Mouse (Mus musculus) layer of hippocampus, postnatal 10 days (tissue): ENCODE measurements around the gene Tbl1xr1. TPM values are rescaled to one million over a fixed set of nuclear protein-coding genes. Genes with fewer than 3 reads are reported as not detected.
A peak's percentile ranks its signal among the peaks of the same experiment; 100 is the strongest.

Experiments used
- DNase-seq, 2 experiments: peaks; one replicate each; pipeline ENCODE4 v3.0.0; 2021; ENCODE audit warnings: low spot score in 2 of 2
- total RNA-seq, 2 experiments: library from RNA; stranded (reverse); gene quantifications; 2 replicates each; pipeline ENCODE4 v1.2.3; 2021

Tbl1xr1 gene
- total RNA-seq, 2 experiments from 2014 or later = 103 to 111 TPM

- no peak for DNase-seq
Measured at GRCm38 (mm10) chr3:22141984-22142719, 65.7 kb downstream of the Tbl1xr1 start.

GRCm38 (mm10) chr3:22142846-22143641, 66.6 kb downstream of the Tbl1xr1 start:
- peak; percentile 19 to 31 for DNase-seq

DNA sequence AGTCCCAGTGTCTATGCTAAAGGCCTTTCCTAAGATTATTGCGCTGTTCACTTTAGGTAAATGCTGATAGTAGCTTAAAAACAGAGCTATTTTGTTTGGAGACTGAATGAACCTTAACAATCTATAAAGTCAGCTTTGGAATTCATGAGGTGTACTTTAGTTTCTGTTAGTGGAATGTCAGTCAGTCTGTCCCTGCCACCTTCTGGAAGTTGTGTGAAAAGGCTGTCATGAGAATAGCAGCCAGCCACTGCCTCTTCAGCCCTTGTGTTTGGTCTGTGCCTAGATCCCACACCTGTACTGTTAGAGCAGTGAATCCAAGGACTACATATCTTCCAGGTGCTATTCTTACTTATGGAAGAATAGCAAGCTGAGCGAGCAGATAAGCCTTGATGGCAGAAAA, 67.8 kb downstream of the Tbl1xr1 start:
- no peak for DNase-seq

- no peak for DNase-seq
Measured at GRCm38 (mm10) chr3:22147433-22147927, 71.0 kb downstream of the Tbl1xr1 start.

DNA sequence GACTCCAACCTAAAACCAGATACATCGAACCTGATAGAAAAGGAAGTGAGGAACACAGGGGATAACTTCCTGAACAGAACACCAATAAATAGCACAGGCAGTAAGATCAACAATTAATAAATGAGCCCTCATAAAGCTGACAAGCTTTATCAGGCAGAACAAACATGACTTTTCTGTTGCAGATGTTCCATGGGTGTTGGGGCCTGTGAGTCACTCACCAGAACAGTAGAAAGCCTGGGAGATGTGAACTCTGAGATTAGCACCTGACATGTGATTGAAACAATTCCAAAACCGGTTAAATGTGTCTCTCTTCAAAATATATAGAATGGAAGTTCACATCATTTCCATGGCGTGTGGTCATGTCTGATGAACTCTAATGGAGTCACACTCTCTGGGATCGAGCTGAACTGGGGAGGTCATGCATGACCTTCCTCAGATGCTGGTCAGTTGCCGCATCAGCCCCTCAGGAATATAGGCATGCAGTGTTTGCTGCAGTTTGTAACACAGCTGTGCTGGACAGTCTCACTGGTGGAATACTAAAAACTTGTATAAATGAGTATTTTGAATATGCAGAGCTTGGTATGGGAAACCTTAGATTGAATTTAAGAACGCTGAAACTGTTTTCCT, 72.0 kb downstream of the Tbl1xr1 start:
- DNase-seq = no peak

- no peak for DNase-seq
Measured at GRCm38 (mm10) chr3:22150872-22151530, 74.5 kb downstream of the Tbl1xr1 start.

- DNase-seq = no peak
Measured at GRCm38 (mm10) chr3:22152773-22153172, 76.3 kb downstream of the Tbl1xr1 start.

DNA sequence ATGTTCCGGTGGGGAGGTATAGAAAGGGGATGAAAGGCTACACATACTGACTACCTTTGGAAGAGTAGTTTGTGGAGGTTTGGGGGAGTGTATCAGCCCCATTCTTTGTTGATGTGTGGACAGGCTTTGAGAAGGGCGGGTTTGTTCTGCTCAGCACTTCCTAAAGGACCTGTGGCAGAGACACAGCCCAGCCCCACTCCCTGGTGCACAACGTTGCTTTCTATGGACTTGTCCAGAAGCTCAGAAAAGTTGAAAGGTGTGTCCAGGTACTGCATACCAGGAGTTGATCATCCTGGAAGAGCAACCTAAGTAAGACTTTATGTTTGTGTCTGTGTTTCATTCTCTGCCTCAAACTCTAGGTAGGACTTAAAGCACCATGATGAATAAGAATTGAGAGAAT, 78.1 kb downstream of the Tbl1xr1 start:
- no peak for DNase-seq

DNA sequence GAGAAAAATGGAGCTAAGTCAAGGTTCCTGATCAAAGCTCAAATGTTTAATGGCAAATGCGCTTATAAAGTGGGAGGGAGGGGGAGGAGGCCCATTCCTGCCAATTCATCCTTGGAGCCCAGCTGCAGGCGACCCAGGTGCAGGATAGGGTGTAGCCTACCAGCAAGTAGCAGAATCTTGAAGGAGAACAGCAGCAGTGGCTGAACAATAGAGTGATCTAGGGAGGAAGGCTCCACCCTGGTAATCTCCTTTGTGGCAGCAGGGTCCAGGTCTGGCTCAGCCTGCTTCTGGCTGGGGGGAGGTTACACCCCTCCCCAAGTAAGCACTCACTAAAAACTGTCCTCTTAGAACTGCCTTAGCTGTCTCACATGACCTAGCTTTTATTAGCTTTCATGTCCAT, 79.9 kb downstream of the Tbl1xr1 start:
- no peak for DNase-seq

DNA sequence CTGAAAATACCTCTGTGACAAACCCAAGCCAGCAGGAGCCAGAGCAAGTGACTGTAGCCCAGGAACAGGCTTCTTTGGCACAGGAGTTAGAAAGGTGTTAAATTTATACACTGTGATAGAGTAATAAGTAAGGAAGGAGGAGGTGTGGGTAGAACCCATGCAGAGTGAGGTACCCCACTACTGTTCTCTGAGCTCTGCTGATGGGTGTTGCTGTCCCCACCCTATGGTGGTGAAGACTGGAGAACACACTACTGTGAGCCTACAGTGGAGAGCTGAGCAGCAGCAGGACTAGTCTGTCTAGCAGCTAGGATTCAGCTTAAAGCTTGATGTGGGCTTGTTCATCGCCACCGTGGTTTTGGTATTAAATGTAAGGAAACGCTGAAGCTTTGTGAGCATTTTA, 86.5 kb downstream of the Tbl1xr1 start:
- DNase-seq = no peak

DNA sequence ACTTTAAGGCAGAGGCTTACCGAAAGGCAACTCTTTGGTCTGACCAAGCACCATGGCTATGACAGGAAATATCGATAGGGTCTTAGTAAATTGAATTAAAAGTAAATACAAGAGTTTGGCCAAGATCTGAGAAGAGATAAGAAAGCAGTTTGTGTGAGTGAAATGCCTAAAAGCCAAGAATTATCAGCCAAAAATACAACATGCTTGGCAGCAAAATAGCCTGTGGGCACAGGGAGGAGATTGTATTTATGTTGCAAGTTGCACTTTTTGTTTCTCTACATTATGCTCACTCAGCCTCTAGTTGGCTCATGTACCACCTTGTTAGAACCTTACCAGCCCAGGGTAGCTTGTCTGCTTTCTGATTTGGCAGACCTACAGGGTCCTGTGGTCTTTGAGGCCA, 91.4 kb downstream of the Tbl1xr1 start:
- DNase-seq = no peak

DNA sequence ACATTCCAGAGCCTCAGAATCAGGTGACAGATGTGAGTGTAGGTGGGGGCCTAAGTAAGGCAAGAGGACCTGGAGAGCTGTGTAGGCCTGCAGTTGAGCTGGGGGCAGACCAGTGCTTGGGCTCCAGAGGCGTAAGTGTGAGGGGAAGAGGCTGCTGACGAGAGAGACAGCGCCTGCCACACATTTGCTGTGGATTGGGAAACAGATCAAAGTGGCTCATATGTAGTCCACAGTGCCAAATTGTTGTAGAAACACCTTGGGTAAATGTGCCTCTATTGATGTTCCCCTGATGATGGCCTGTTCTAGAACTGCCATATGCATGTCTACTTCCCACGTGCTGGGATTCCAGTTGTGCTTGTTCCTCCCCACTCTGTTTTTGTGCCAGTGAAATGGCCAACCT, 92.0 kb downstream of the Tbl1xr1 start:
- no peak for DNase-seq

- no peak for DNase-seq
Measured at GRCm38 (mm10) chr3:22171526-22171925, 95.1 kb downstream of the Tbl1xr1 start.

GRCm38 (mm10) chr3:22172410-22172809, 96.0 kb downstream of the Tbl1xr1 start:
- DNase-seq = no peak

GRCm38 (mm10) chr3:22173171-22173570, 96.7 kb downstream of the Tbl1xr1 start:
- no peak for DNase-seq

DNA sequence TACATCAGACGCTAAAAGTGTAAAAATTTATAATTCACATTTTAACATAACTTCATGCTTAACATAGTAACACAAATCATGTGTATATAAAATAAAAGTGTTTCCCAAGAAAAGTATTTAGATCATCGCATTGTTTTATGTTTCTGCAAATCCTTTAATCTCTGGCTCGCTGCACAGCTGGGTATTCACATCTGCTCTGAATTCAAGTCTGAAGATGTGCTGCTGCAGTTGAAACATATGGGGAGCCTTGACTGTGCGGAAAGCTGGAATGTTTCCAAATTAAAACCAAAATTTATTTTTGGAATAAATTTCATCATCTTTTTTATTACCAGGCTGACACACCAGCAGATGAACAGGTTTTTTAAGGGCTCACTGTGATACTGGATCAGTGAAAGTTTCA, 97.8 kb downstream of the Tbl1xr1 start:
- no peak for DNase-seq

DNA sequence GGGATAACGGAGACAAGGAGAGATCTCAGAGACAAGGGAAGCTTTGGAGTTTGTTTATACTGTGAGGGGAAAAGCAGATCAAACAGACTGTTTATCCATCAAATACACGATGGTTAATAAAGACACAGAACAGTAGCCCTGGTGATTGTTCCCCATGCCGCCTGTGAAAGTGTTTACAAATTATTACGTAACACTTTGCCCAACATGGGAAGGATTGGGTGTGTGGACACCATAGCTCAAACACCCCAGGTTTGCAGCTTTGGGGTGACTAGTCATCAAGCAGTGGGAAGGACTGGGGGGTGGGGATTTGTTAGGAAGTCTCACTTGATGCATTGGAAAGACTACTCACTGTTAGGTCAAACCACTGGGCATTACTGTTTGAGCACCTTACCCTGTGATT, 103.6 kb downstream of the Tbl1xr1 start:
- DNase-seq = no peak

GRCm38 (mm10) chr3:22181026-22181425, 104.6 kb downstream of the Tbl1xr1 start:
- no peak for DNase-seq

DNA sequence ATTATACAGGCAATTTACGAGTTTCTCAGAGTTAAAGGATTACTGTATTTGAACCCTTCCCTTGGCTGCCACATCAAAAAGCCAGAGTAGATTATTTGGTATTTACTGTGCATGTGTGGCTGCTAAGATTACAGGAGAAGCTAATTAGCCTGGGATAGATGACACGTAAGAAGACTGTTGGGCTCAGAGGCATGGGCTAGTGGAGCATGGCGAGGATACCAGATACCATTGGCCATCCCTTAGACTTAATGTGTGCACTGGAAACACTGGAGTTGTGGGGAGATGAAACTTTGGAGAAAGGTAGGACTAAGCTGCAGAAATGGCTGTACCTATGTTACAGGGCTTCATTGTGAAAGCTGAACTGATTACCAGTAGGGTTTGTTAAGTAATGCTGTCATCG, 108.8 kb downstream of the Tbl1xr1 start:
- DNase-seq = no peak

- no peak for DNase-seq
Measured at GRCm38 (mm10) chr3:22190498-22190897, 114.0 kb downstream of the Tbl1xr1 start.

- no peak for DNase-seq
Measured at GRCm38 (mm10) chr3:22192931-22193330, 116.5 kb downstream of the Tbl1xr1 start.
